Mouse (Mus musculus): ENCODE measurements around the gene Rtel1. TPM values are rescaled to one million over a fixed set of nuclear protein-coding genes. Genes with fewer than 3 reads are reported as not detected.
A peak's percentile ranks its signal among the peaks of the same experiment; 100 is the strongest.

Rtel1 gene
- total RNA-seq, 2 experiments from 2014 or later = 21.6 to 26.8 TPM

- ATAC-seq (ENCODE audit: poor library complexity, severe bottlenecking) = no peak
Measured at GRCm38 (mm10) chr2:181386663-181387210, 67.2 kb downstream of the Rtel1 start.

GRCm38 (mm10) chr2:181390136-181390870, 70.8 kb downstream of the Rtel1 start:
- ATAC-seq (ENCODE audit: poor library complexity, severe bottlenecking) = no peak

- no peak for ATAC-seq (ENCODE audit: poor library complexity, severe bottlenecking)
Measured at GRCm38 (mm10) chr2:181391022-181391421, 71.5 kb downstream of the Rtel1 start.

GRCm38 (mm10) chr2:181391541-181391940, 72.0 kb downstream of the Rtel1 start:
- no peak for ATAC-seq (ENCODE audit: poor library complexity, severe bottlenecking)

- ATAC-seq (ENCODE audit: poor library complexity, severe bottlenecking) = peak; percentile 93
Measured at GRCm38 (mm10) chr2:181392600-181393213, 73.2 kb downstream of the Rtel1 start.

- ATAC-seq (ENCODE audit: poor library complexity, severe bottlenecking) = no peak
Measured at GRCm38 (mm10) chr2:181394086-181394485, 74.5 kb downstream of the Rtel1 start.

GRCm38 (mm10) chr2:181397207-181397761, 77.7 kb downstream of the Rtel1 start:
- no peak for ATAC-seq (ENCODE audit: poor library complexity, severe bottlenecking)

GRCm38 (mm10) chr2:181401497-181401896, 82.0 kb downstream of the Rtel1 start:
- ATAC-seq (ENCODE audit: poor library complexity, severe bottlenecking) = no peak

- ATAC-seq (ENCODE audit: poor library complexity, severe bottlenecking) = no peak
Measured at GRCm38 (mm10) chr2:181403722-181404121, 84.2 kb downstream of the Rtel1 start.

Other genes with a start within 250 kb of the Rtel1 start
- gene Kcnq2, start 184.4 kb upstream of the Rtel1 start, total RNA-seq (2015) = not detected in 2 replicates
- not detected in 2 replicates for gene Kcnq2, start 184.4 kb upstream of the Rtel1 start, total RNA-seq (2017)
- not detected in 2 replicates for gene Eef1a2, start 162.7 kb upstream of the Rtel1 start, total RNA-seq (2015)
- gene Eef1a2, start 162.7 kb upstream of the Rtel1 start, total RNA-seq (2017) = not detected in 2 replicates
- 87.9 and 88.9 TPM in 2 replicates for gene Ppdpf, start 132.5 kb upstream of the Rtel1 start, total RNA-seq (2015)
- 55.7 and 56.1 TPM in 2 replicates for gene Ppdpf, start 132.5 kb upstream of the Rtel1 start, total RNA-seq (2017)
- not detected in 2 replicates for gene Ptk6, start 117.0 kb upstream of the Rtel1 start, total RNA-seq (2015)
- not detected in 2 replicates for gene Ptk6, start 117.0 kb upstream of the Rtel1 start, total RNA-seq (2017)
- not detected in 2 replicates for gene Srms, start 106.6 kb upstream of the Rtel1 start, total RNA-seq (2015)
- not detected in 2 replicates for gene Srms, start 106.6 kb upstream of the Rtel1 start, total RNA-seq (2017)
- gene Fndc11, start 99.7 kb upstream of the Rtel1 start, total RNA-seq (2015) = not detected in 2 replicates
- not detected in 2 replicates for gene Fndc11, start 99.7 kb upstream of the Rtel1 start, total RNA-seq (2017)
- 13.5 and 14.2 TPM in 2 replicates for gene Helz2, start 77.7 kb upstream of the Rtel1 start, total RNA-seq (2015)
- 11.0 and 14.6 TPM in 2 replicates for gene Helz2, start 77.7 kb upstream of the Rtel1 start, total RNA-seq (2017)
- 12.5 and 16.6 TPM in 2 replicates for gene Gmeb2, start 31.7 kb upstream of the Rtel1 start, total RNA-seq (2015)
- gene Gmeb2, start 31.7 kb upstream of the Rtel1 start, total RNA-seq (2017) = 13.4 and 23.9 TPM in 2 replicates
- gene Stmn3, start 5.2 kb upstream of the Rtel1 start, total RNA-seq (2015) = not detected in 2 replicates
- not detected in 2 replicates for gene Stmn3, start 5.2 kb upstream of the Rtel1 start, total RNA-seq (2017)
- gene Zgpat, start 45.2 kb downstream of the Rtel1 start, total RNA-seq (2015) = 4.9 and 7.9 TPM in 2 replicates
- 28.0 and 29.5 TPM in 2 replicates for gene Zgpat, start 45.2 kb downstream of the Rtel1 start, total RNA-seq (2017)
- 22.8 and 29.9 TPM in 2 replicates for gene Arfrp1, start 45.7 kb downstream of the Rtel1 start, total RNA-seq (2015)
- 37.2 and 43.3 TPM in 2 replicates for gene Arfrp1, start 45.7 kb downstream of the Rtel1 start, total RNA-seq (2017)
- 21.5 and 25.4 TPM in 2 replicates for gene Lime1, start 60.3 kb downstream of the Rtel1 start, total RNA-seq (2015)
- gene Lime1, start 60.3 kb downstream of the Rtel1 start, total RNA-seq (2017) = 20.4 and 28.9 TPM in 2 replicates
- gene Zbtb46, start 139.7 kb downstream of the Rtel1 start, total RNA-seq (2015) = 1.4 and 2.5 TPM in 2 replicates
- 2.3 and 3.9 TPM in 2 replicates for gene Zbtb46, start 139.7 kb downstream of the Rtel1 start, total RNA-seq (2017)
- gene Abhd16b, start 173.5 kb downstream of the Rtel1 start, total RNA-seq (2015) = not detected in 2 replicates
- not detected in 2 replicates for gene Abhd16b, start 173.5 kb downstream of the Rtel1 start, total RNA-seq (2017)
- gene Tpd52l2, start 177.4 kb downstream of the Rtel1 start, total RNA-seq (2015) = 37.8 and 55.2 TPM in 2 replicates
- gene Tpd52l2, start 177.4 kb downstream of the Rtel1 start, total RNA-seq (2017) = 61.6 and 102 TPM in 2 replicates
- gene Dnajc5, start 200.7 kb downstream of the Rtel1 start, total RNA-seq (2015) = 32.2 and 35.1 TPM in 2 replicates
- 39.7 and 44.9 TPM in 2 replicates for gene Dnajc5, start 200.7 kb downstream of the Rtel1 start, total RNA-seq (2017)

Data from megakaryocyte, adult 5-6 weeks (primary cell).